Mouse (Mus musculus) kidney, adult 2 months (tissue): ENCODE data around the gene Cyb561. TPM values are rescaled to one million over a fixed set of nuclear protein-coding genes. Genes with fewer than 3 reads are reported as not detected.

Source experiments
- DNase-seq: peaks from one replicate; pipeline ENCODE4 v3.0.0; 2021
- H3K27ac ChIP-seq: fragments of 200-500 bp; 2 replicates; pipeline ENCODE4 v1.5.1; 2012; ENCODE audit warnings: low read depth, low read length, control low read depth, inconsistent platforms; ENCODE audit not compliant: insufficient read depth
- H3K27me3 ChIP-seq: fragments of 200-500 bp; replicated peaks from 2 replicates; pipeline ENCODE4 v1.6.1; 2012; ENCODE audit warnings: mild to moderate bottlenecking, moderate library complexity, low read length, inconsistent platforms; ENCODE audit not compliant: control insufficient read depth, insufficient read depth
- H3K36me3 ChIP-seq: fragments of 200-500 bp; 2 replicates; pipeline ENCODE4 v1.6.1; 2012; ENCODE audit warnings: mild to moderate bottlenecking, moderate library complexity, low read length, inconsistent platforms; ENCODE audit not compliant: control insufficient read depth, insufficient read depth
- H3K4me1 ChIP-seq: fragments of 200-500 bp; 2 replicates; pipeline ENCODE4 v1.6.1; 2011; ENCODE audit warnings: low read length; ENCODE audit not compliant: control insufficient read depth, insufficient read depth
- H3K4me3 ChIP-seq: fragments of 200-500 bp; 2 replicates; pipeline ENCODE4 v1.5.1; 2011; ENCODE audit warnings: mild to moderate bottlenecking, low read depth, low read length, control low read depth; ENCODE audit not compliant: insufficient read depth
- CTCF ChIP-seq: fragments of 200-500 bp; conservative IDR thresholded peaks from 2 replicates; pipeline ENCODE4 v1.5.1; 2011; ENCODE audit warnings: low read depth, mild to moderate bottlenecking, control low read depth, low read length, moderate library complexity, mixed read lengths; ENCODE audit not compliant: insufficient read depth, insufficient read length
- POLR2A ChIP-seq: fragments of 200-500 bp; IDR thresholded peaks from one replicate; pipeline ENCODE4 v1.6.1; 2011; ENCODE audit warnings: low read depth, low read length, control low read depth
- WGBS: fragments of 180-500 bp; shearing (Covaris S2); methylation state at CpG from one replicate; pipeline ENCODE4 v1.1.7; 2018; 5-methylcytosine and 5-hydroxymethylcytosine counted together
- polyA plus RNA-seq: library from polyadenylated mRNA; depleted of rRNA; stranded (reverse); fragments of >200 nt; gene quantifications from 2 replicates; pipeline ENCODE4 v1.2.3, GENCODE M21; 2012

Cyb561 gene
- polyA plus RNA-seq, 1 experiment, result 31.1 TPM

DNA sequence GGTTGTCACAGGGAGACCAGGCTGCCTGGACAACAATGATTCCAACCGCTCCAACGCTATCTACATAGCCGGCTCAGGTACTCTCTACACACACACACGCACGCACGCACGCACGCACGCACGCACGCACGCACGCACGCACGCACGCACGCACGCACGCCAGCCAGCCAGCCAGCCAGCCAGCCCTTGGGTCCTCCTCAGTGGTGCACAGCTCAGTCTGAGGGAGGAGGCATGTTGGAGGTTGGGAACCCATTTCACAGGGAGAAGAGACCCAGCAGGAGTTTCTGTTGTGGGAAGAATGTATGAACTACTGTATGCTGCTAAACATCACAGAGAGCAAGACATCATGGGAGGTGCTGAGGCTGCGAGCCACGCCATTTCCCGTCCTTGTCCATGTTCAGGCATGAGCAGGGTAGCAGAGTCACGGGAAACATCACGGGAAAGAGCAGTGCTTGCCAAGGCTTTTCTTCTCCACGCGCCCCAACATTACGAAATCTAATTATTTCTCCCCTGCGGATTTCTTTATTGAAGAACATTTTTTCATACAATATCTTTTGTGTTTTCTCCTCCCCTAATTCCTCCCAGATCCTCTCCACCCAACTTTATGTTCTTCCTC is 2.8 kb upstream of the Cyb561 start:
- TF ChIP-seq POLR2A (no peak), CTCF (no peak)
- no peak for DNase-seq
- Histone ChIP-seq H3K36me3 (no peaks in the 10 kb centered on the region), H3K4me1 (peaks cover 9% of the 10 kb centered on the region; the same call in 1 of the 2 replicates), H3K4me3 (no peak overlapping the region), H3K27me3 (no peaks in the 10 kb centered on the region), H3K27ac (no peak overlapping the region)
- WGBS, result 93% methylated on average over 28 of the region's 28 CpGs

DNA sequence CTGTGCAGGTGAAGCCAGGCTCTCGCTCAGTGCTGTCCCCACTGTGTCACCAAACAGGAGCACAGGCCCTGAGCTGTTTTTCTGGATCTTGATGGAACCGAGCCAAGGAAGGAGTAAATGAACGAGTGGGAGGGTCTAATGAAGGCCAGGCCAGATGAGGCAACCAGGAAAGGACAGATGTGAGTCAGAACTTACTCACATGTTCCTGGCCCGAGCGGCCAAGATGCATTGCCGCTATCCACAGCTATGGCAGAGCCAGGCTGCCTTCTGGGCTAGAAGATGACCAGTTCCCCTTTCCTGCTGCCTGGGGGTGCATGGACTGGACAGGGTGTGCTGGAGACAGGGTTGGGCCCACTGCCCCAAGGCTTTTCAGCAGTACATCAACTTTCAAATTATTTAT is 266 bp upstream of the Cyb561 start:
- peak; percentile 16 for DNase-seq
- Histone ChIP-seq H3K36me3 (no peaks in the 10 kb centered on the region), H3K27me3 (no peaks in the 10 kb centered on the region), H3K27ac (no peak overlapping the region), H3K4me3 (no peak overlapping the region), H3K4me1 (peaks cover 14% of the 10 kb centered on the region; the same call in 1 of the 2 replicates)
- TF ChIP-seq CTCF (no peak), POLR2A (no peak)
- 55% methylated on average over 6 of the region's 6 CpGs for WGBS

DNA sequence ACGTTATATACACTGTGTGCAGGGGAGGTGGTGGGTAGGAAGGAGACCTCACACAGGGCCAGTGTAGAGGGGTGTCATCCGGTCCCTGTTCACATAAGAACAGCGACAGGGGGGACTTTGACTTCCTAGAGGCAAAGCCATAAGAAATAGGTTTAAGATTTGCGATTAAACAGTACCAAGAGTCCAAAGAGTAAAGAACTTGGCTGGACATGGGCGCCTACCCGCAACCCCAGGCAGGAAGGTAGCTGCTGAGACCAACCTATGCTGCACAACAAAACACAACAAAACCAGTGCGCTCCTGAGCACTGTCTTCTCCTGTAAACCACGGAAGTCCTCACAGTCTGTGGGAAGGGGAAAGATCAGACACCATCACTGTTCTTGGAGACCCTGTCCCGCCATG is 1.0 kb downstream of the Cyb561 start:
- Histone ChIP-seq H3K27ac (peak overlapping the region; percentile 60), H3K36me3 (no peaks in the 10 kb centered on the region), H3K4me3 (no peak overlapping the region), H3K4me1 (peaks cover 14% of the 10 kb centered on the region; the same call in 1 of the 2 replicates), H3K27me3 (no peaks in the 10 kb centered on the region)
- no peak for TF ChIP-seq POLR2A
- TF ChIP-seq CTCF, result no peak
- 59% methylated on average over 9 of the region's 9 CpGs for WGBS
- DNase-seq, result peak; percentile 68

DNA sequence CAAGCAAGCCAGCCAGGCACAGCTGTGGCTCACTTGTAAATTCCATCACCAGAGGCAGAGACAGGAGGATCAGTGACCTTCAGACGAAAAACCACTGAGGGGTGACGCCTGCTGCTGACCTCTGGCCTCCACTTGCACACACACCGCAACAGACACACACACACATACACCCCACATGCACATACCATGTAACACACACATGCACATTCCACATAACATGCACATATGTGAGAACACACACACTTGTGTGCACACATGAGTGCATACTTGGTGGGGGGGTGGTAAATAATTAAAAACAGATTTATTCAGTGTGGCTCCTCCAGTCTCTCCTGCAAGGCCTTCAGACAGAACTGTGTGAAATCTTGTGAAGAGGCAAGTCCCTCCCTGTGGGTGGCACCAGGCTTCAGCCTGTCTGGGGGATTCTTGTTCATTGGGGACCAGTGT is 1.5 kb downstream of the Cyb561 start:
- peak; percentile 84 for DNase-seq
- TF ChIP-seq POLR2A (no peak), CTCF (no peak)
- H3K36me3 ChIP-seq, result no peaks in the 10 kb centered on the region
- no peak overlapping the region for H3K4me3 ChIP-seq
- WGBS, result 59% methylated on average over 3 of the region's 3 CpGs
- H3K27ac ChIP-seq, result peak overlapping the region; percentile 60
- H3K4me1 ChIP-seq, result peaks cover 14% of the 10 kb centered on the region; the same call in 1 of the 2 replicates
- no peaks in the 10 kb centered on the region for H3K27me3 ChIP-seq

DNA sequence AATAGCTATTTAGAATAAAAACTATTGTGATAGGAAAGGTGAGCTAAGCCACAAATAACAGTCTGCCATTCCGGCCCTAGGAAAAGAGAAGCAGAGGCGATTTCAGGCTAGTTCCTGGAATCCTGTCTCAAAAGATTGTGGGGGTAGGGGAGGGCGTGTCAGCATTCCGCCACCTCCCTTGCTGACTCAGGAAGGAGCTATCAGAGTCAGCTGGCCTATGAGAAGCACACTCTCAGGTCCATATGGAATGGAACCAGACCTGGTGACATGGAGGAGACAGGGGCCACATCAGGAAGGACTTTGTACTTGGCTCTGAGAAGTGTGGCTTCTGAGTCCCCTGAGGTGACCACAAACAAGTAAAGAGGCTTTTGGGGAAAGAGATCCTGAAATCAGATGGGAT is 2.6 kb downstream of the Cyb561 start:
- no peak overlapping the region for H3K27ac ChIP-seq
- DNase-seq, result peak; percentile 40

DNA sequence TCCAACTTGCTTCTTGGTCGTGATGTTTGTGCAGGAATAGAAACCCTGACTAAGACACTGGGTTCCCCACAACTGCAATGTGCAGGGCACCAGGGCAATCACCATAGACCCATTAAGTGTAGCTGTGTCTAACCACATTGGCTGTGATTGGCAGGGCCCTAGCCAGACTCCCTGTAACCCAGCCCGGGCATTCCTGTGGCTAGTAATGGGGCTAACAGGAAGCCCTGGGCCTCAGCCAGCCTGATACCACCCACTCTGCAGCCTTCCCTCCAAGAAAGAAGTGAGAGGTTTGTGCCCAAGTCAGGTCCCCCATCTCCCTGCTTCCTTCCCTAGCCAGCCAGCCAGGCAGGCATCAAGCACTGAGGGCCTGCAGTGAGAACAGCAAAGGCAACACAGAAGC is 4.9 kb downstream of the Cyb561 start:
- peaks cover 18% of the 10 kb centered on the region for H3K4me1 ChIP-seq
- no peak for DNase-seq
- H3K4me3 ChIP-seq, result no peak overlapping the region
- no peaks in the 10 kb centered on the region for H3K36me3 ChIP-seq
- no peak for TF ChIP-seq CTCF
- TF ChIP-seq POLR2A, result no peak
- WGBS, result 65% methylated on average over 2 of the region's 2 CpGs
- no peak overlapping the region for H3K27ac ChIP-seq
- H3K27me3 ChIP-seq, result no peaks in the 10 kb centered on the region

More for the DNA sequence above, 2.6 kb downstream of the Cyb561 start:
- Histone ChIP-seq H3K27me3 (no peaks in the 10 kb centered on the region), H3K36me3 (no peaks in the 10 kb centered on the region), H3K4me3 (no peak overlapping the region), H3K4me1 (peaks cover 14% of the 10 kb centered on the region; the same call in 1 of the 2 replicates)
- 48% methylated on average over 4 of the region's 4 CpGs for WGBS
- TF ChIP-seq POLR2A, result no peak
- no peak for TF ChIP-seq CTCF

DNA sequence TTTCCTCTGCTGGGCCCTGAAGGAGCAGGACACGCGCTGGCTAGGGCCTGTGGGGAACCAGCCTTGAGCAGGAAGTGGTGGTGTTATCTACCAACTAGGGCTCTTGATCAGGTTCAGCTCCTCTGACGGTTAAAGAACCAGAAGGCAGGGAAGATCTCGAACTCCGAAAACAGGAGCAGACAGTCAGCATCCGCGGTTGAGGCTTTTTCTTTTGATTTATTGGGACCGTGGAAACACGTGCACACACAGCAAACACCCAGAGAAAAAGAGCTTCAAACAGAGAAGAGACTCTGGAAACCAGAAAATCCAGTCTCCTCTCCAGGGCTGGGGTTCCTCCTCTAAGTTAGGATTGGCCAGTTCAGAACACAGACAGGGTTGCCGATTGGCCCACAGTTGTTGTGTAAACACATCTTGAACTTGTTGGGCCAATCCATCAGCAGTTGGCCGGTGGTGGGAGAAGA is 6.4 kb downstream of the Cyb561 start:
- TF ChIP-seq POLR2A (no peak), CTCF (no peak)
- Histone ChIP-seq H3K36me3 (no peaks in the 10 kb centered on the region), H3K4me1 (peaks cover 18% of the 10 kb centered on the region), H3K27me3 (no peaks in the 10 kb centered on the region), H3K4me3 (no peak overlapping the region), H3K27ac (no peak overlapping the region)
- no peak for DNase-seq
- 68% methylated on average over 11 of the region's 11 CpGs for WGBS
